Mouse (Mus musculus) heart, postnatal 4 days (tissue): ENCODE measurements around the gene Chrnb2. TPM values are rescaled to one million over a fixed set of nuclear protein-coding genes. Genes with fewer than 3 reads are reported as not detected.
A peak's percentile ranks its signal among the peaks of the same experiment; 100 is the strongest.
"Not testable (repeated sequence)": the region's sequence is repeated elsewhere in the genome, so short reads cannot be mapped to it uniquely, and the experiment has no call there.

Experiments used
- DNase-seq: peaks from one replicate; pipeline ENCODE4 v3.0.0; 2021
- total RNA-seq, 2 experiments: library from RNA; stranded (reverse); gene quantifications; 2 replicates each; pipeline ENCODE4 v1.2.3; 2021

Gene Chrnb2
- total RNA-seq, result under 1 TPM; 0.09 to 0.17 TPM

DNA sequence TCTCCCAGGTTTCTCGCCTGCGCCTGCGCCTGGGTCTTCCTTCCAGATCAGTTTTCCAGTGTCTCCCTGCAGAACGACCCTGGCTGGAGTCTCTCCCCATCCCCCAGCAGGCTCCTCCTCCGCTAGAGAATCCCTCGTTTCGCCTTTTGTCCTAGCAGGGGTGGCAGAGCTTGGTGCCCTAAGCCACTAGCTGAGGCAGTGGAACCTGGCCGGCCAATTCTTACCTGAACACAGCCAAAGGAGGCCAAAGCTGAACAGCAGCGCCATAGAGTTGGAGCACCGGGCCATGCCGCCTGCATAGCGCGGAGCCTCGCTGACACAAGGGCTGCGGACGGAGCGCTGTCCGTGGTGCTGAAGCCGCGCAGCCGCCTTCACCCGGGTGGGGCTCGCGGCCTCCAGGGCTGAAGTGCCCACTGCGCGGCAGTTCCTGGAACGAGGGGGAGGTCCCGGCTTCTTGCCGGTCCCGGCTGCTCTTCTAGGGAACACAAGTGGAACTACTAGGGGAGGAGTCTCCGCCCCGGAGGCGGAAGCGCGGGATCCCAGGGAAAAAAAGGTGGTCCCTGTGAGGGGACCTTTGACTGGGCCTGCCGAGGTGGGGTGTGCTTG lies at the start of gene Chrnb2:
Gene Chrnb2, minus strand, starts transcription at position 514 of the 606 bp plus-strand sequence.
- DNase-seq, result peak; percentile 89

DNA sequence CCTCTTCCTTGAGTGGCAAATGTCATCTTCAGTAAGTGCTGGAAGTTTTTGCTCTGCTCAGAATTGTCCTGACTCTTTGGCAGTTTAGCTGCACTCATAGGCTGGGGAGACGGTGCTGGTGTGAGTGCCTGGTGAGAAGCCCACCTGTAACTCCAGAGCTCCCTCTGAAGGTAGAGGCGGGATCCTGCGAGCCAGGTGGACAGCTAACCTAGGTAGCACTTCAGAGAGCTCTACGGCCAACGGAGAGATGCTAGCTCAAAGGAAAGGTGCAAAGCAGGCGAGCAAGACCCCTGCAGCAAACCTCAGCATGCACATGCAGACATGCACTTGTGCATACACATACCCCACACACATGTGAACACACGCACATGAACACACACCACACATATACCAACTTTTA lies 49.6 kb upstream of the Chrnb2 start:
- no peak for DNase-seq

DNA sequence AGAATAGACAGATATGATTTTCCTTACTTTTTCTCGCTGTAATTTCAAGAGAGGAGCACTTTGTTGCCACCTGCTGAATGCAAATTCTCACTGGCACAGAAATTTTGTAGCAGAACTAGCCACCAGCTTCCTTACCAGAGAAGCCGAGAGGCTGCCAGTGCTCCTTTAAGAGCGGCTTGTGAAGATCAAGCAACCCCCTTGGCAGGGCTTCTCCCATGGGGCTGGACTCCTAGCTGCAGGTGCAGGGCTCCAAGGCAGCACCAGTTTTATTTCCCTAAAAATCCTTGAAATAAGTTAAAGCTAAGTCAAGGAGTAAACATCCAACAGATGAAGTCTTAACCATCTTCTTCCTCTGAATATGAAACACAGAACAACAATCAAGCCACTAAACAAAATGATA lies 47.7 kb upstream of the Chrnb2 start:
- no peak for DNase-seq

DNA sequence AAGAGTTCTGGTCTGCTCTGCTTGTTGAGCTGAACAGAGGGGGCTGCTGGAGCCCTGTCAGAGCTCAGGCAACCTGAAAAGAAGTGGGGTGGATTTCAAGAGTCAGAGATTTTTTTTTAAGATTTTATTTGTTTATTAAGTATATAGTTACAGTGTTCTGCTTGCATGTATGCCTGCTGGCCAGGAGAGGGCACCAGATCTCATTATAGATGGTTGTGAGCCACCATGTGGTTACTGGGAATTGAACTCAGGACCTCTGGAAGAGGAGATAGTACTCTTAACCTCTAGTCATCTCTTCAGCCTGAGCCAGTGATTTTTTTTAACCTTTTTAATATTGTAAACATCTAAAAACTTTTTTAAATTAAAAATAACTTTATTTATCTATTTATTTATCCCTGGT lies 46.4 kb upstream of the Chrnb2 start:
- no peak for DNase-seq

DNA sequence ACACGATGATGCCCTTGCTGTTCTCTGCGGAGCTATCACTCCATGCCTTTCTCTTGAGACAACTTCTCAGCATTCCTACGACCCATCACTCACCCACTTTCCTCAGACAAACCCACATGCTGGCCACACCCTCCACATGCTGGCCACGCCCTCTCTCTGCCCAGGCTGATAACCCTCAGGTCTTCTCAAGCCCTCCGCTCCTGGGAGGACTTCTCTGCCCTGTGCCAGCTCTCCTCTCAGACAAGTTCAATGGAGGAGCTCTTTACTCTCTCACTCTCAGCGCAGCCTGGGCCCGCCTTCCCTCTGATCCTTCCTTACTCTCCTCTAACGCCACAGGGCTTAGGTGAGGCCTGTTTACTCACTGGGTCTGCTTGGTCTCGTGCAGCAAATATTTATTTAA lies 44.2 kb upstream of the Chrnb2 start:
- DNase-seq, result no peak

DNA sequence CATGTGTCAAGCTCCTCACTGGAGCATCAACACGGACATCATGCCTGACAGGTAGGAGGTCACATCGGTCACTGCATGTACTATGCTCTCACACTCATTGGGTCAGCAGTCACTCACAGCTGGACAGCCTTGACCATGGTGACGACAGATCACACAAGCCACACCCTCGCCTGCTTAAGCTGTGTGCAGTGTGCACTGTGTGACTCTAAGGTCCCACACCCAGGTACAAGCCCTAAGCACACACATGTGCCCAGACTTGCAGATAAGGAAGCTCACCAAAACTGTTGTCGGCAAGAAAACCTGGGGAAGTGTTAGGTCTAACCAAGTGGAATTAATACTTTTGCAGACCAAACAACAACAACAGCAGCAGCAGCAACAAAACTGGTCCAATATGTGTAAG lies 43.4 kb upstream of the Chrnb2 start:
- DNase-seq, result no peak

DNA sequence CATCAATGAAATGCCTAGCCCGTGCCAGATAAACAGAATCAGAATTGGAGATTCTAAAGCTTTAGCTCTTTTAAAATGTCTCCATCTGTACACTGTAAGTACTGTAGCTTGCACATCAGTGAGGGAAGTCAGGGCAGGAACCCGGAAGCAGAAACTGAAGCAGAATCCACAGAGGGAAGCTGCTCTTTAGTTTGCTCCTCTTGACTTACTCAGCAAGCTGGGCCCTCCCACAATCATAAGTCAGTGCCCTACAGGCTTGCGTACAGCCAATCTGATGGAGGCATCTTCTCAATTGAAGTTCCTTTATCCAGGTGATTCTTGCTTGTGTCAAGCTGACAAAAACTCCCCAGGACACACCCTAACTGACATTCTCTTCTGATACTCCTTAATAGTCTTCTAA lies 42.7 kb upstream of the Chrnb2 start:
- no peak for DNase-seq

DNA sequence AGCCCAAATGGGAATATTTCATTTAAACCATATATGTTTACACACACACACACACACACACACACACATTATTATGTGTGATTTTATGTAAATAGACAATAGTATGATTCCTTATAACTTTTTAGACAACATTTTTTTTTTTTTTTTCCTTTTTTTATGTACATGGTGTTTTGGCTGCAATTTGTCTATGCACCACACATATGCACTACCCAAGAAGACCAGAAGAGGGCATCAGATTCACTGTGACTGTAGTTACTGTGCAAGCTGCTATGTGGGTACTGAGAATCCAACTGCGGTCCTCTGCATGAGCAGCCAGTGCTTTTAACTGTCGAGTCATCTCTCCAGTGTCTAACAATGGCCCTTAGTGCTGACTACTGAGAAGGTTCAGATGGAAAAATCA lies 42.3 kb upstream of the Chrnb2 start:
- no peak for DNase-seq

DNA sequence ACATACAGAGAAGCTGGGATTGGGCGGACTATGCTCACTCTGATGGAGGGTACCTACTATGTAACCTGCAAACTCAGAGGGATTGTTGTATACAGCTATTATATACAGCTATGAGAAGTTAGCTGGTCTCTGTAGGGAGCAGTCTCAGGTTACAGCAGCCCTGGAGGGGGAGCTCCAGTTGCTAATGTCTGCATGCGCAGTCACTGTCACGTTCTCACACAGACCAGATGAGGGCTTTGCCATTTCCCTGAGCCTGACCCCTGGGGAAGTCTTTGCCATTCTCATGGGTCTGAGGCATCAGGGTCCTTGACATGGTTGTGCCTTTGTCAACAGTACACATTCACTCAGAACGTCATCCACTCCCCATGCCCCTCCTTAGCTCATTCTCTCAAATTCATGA lies 40.7 kb upstream of the Chrnb2 start:
- no peak for DNase-seq

DNA sequence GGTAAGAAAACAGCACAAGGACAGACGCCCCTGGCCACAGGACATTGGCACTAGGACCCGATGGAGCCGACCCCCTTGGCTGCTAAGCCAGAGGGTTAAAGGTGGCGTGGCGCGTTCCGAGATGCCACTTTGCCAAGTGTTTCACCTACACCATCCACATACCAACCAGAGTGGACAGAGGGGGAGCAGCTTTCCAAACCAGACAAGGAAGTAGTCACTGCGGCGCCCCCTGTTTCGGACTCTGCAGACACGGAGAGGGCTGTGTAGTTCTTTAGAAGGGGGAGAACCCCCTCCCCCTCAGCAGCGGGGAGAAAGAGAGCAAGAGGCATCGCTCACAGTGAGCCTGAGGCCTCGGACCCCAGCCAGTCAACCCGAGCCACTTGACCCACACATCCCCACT lies 38.4 kb upstream of the Chrnb2 start:
- DNase-seq, result no peak

DNA sequence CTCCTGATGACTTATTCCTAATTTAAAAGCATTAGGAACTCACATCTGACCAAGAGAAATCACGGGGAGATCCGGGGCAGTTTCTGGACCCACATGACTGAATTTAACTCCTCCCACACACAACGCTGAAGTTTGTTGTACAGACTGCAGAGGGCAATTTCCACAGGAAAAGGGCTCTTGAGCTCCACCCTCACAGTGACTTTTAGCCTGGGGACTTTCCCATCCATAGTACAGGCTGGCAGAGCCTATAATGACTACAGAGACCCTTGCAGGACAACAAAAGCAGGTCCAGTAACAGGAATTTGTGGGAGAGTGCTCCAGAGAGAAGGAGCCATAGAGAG lies 37.0 kb upstream of the Chrnb2 start:
- DNase-seq, result no peak

DNA sequence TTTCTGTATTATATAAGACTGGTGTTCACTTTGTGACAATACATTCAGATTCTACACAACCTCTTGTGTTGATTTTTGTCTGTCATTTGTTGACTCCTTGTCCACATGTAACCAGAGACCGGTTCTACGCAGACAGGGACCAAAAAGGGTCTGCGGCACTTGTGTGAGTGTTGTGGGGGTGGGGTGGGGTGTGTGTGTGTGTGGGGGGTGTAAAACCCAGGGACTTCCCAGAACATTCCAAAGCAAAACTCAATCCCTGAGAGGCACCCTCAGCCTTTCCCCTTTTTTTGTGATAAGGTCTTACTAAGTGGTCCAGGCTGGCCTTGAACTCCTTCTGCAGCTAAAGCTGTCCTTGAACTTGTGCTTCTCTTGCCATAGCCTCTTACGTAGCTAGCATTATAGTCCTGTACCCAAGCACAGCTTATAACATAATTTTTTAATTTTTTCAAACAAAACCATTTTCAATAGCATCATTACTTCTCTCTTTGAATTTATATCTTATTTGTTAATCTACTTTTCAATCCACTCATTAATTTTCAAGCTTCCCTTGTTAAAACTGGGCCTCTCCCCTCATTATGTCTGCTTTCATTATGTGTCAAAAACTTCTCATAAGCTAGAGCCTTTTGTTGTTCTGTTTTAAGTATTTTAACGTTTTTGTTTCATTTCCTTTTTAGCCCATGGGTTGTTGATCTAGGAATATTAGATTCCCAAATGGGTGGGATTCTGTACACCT lies 36.5 kb upstream of the Chrnb2 start:
- no peak for DNase-seq

DNA sequence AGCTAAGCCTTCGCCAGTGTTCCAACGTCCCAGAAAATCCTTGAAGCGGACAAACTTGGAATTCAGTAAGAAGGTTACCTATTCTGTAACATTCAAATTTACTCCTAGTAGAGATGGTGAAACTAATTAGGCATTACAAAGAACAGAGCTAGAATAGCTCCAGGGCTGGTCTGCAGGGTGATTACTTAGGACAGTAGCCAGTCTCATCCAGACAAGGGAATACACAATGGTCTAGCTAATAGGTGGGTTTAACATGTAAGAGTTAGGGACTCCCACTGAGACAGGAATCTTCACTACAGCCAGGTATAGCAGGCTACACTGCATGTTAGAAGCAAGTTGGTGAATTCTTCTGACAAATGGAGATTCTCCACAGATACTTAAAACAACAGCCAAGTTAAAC lies 35.6 kb upstream of the Chrnb2 start:
- DNase-seq, result not testable (repeated sequence)

DNA sequence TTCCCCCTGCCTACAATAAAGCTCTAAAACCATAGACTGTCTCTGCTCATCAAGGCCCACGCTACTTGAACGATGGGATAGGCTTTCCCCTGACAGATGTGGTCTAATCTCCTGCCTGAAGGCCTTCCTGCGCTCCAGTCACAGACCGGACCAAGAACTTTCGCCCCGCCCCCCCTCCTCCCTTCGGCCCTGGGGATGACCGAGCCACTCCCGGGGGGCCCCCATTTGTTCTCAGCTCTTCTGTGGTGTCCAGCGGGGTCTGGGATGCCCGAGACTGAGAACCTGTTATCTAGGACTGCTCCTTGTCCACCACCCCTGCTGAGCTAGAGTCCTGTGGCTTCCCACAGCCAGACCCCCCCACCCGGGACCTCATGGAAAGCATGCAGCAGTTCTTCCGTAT lies 35.0 kb upstream of the Chrnb2 start:
- no peak for DNase-seq

DNA sequence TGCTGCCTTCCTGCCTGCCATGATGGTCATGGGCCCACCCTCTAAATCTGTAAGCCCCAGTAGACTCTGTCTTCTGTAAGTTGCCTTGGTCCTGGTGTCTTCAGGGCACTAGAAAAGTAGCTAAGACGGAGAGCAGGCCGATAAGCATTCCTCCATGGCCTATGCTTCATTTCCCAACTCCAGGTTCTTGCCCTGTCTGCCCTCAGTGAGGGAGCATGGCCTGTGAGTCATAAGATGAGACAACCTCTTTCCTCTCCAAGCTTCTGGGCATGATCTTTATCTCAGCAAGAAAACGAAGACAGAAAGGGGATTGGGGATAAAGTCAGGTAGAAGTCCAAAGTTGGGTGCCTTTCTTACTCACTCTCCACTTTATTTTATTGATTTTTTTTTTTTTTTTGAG lies 34.1 kb upstream of the Chrnb2 start:
- DNase-seq, result no peak

DNA sequence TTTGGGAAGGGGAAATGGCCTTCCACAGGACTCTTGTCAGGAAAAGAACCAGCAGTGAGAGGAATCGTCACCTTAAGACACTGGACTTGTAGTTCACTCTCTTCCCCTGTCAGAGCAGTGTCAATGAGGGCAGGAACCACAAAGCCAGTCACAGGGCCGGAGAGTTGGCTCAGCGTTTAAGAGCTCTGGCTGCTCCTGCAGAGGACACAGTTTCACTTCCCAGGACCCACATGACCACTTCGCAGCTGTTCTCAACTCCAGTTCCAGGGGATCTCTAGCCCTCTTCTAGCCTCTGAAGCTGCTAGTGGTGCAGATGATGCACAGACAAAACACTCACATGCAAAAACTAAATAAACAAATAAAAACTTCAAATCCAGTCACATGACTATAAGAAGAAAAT lies 31.9 kb upstream of the Chrnb2 start:
- no peak for DNase-seq

DNA sequence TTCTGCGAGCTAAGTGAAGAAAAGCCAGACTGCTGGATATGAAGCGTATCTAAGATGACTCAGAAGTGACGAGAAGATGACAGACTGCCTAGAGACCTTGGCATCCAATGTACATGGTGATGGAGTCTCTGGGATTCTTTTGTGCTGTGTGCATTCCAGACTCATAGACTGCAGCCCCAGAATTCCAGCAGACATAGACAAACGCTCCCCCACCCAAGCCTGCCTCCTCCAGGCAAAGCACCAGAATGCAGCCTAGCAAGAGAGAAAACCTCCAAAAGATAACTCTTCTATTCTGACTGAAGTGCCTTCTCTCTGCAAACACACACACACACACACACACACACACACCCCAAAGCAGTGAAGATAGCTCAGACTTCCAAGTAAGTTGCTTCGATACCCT lies 31.3 kb upstream of the Chrnb2 start:
- no peak for DNase-seq

DNA sequence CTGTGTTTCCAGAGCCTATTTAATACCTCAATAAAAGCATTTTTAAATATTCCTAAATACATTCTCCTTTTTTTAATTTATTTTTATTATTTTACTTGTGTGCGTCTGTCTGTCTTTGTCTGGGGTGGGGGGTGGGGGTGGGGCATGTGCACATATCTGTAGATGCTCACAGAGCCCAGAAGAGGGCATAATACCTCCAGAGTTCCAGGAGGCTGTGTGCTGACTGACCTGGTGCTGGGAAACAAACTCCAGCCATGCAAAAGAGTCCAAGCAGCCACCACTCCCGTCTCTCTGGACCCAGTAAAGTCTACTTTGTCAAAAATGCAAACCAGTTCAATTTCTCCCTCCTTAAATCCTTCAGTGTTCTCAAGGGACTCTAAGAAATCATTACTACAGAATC lies 30.2 kb upstream of the Chrnb2 start:
- DNase-seq, result no peak

DNA sequence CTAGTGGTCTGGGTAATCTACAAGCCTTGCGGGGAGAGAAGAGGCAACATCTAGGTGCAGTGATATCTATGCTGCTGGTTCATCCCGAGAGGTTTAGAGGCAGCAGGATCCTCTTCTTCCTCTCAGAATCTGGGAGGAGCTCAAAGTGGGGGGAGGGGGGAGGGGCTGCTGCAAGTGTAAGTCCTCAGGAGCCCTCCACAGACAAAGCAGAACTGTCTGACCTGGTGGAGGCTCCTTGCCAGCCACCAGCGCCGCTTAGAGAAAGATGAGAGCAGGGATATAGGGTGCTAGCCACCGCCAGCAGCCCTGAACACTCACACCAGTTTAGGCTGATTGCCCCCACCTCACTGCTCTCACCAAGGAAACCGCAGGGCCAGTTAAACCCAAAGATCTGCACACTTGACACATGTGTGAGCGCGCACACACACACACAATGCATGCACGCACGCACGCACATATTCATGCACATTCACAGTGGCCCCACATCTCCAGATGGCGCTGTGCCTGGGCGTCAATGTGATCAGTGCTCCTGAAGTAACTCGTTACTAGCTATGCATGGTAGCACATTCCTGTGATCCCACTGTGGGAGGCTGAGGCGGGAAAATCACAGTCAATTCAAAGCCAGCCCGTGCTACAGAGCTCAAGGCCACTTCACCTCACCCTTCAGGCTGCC lies 24.4 kb upstream of the Chrnb2 start:
- DNase-seq, result no peak

DNA sequence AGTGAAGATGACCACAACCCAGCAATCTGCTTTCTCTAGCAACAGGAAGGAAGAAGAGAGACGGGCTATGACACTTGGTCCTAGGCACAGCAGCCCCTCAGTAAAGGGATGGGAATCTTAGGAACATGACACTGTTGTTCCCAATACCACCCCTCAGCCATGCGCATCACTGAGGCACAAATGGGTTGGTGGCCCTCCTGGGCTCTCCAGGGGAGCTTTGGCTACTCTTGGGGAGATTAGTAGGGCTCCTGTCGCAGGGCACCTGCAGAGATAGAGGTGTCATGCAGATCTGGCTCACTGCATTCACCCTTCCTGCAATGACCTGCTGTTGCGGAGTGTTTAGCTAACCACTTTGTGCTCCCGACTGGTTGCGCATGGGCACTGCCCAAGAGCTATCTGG lies 21.8 kb upstream of the Chrnb2 start:
- DNase-seq, result no peak

DNA sequence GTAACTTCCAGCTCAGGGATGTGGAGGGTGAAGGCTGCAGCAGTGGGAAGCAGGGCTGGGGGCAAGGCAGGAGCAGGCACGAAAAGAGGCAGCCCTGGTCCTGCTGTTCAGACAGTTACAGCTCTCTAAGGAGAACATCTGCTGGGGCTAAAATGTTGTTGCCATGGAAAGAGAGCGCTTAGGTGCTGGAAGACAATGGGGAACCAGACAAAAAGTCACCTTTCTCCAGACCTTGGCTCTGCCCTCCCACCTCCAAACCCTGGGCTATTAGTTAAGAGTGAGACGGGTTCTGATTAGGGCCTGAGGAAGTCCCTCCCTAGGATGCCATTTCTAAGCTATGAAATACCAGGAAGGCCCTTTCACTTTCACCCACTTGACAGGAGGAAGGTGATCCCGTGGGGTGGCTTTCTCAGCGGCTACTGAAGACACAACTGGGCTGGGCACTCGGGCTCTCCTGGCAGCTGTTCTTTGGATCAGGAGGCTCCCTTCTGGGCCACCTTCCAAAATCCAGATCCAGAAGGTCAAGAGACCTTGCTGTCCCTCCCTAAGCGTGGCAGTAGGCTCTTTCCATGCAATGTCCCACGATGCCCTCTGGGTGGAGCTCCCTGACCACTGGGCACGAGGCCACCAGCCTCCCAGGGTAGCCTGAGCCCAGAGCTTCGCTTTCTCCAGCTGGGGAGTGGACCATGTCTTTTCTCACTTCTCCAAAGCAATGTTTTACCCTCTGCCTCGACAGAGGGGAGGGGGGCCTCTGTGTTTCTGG lies 20.7 kb upstream of the Chrnb2 start:
- DNase-seq, result peak; percentile 93

DNA sequence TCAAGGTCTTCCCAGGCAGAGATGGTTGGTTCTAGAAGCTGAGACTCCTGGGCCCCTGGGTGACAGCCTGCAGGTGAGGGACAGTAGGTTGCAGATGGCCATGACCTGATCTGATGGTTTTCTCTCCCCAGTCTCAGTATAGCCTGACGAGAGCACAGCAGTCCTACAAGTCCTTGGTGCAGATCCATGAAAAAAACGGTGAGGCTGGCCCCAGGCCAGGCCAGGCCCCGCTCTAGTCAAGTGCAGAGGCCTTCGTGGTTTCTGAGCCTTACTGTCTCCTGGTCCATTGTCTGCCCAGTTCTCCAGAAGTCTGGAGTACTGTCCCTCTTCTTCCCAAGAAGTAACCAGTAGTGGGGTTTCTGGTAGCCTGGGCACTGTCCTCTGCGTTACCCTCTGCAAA lies 17.2 kb upstream of the Chrnb2 start:
- DNase-seq, result no peak

DNA sequence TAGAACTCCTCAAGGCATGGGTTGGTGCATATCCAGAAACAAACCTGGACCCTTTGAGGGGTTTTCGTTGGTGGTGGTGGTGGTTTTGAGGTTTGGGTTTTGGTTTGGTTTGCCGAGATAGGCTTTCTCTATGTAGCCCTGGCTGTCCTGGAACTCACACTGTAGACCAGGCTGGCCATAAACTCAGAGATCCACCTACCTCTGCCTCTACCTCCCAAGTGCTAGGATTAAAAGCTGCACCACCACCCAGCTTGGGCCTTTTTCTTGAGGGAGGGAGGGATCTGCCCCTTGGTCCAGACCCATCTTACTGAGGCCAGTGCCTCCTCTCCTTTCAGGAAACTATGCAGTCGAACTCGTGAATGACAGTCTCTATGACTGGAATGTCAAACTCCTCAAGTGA lies 15.7 kb upstream of the Chrnb2 start:
- DNase-seq, result no peak

DNA sequence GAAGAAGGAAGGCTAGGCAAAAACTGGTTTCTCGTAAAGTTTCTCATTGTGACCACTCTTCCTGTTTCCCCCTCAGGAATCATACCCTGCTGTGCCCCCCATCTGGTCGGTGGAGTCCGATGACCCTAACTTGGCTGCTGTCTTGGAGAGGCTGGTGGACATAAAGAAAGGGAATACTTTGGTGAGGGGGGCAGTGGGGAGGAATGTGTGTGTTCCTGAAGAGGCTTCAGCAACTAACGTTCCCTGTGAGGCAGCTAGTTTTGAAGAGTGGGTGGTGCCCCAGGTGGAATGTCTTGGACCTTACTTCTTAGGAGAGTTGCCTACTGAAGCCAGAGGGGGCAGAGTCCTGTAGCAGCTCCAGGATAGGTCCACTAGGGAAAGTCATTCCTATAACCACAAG lies 11.6 kb upstream of the Chrnb2 start:
- no peak for DNase-seq
